Mouse (Mus musculus): ENCODE measurements at regions not wholly inside any gene's neighbourhood (a gene's known extent, or its start where the extent isn't known, plus 50 kb on each side); places are given as distances from the start of the nearest gene placed in this dataset.

- ATAC-seq (replicated peaks in 1 of 2; ENCODE audit: insufficient read depth in 1 of 2, low FRiP score in 2 of 2, low TSS enrichment in 1 of 2, low read depth in 1 of 2, poor library complexity in 2 of 2, severe bottlenecking in 2 of 2) = no peak
These were observed 102.6 kb upstream of the Zfp618 start for GRCm38 (mm10) chr4:62862756-62863155.

GRCm38 (mm10) chr4:62870391-62870983 is 94.9 kb upstream of the Zfp618 start:
- ATAC-seq (replicated peaks in 1 of 2; ENCODE audit: insufficient read depth in 1 of 2, low FRiP score in 2 of 2, low TSS enrichment in 1 of 2, low read depth in 1 of 2, poor library complexity in 2 of 2, severe bottlenecking in 2 of 2) = no peak

- ATAC-seq (replicated peaks in 1 of 2; ENCODE audit: insufficient read depth in 1 of 2, low FRiP score in 2 of 2, low TSS enrichment in 1 of 2, low read depth in 1 of 2, poor library complexity in 2 of 2, severe bottlenecking in 2 of 2) = no peak
These were observed 92.8 kb upstream of the Zfp618 start for GRCm38 (mm10) chr4:62872562-62872961.

GRCm38 (mm10) chr4:62873986-62874385 is 91.4 kb upstream of the Zfp618 start:
- ATAC-seq (replicated peaks in 1 of 2; ENCODE audit: insufficient read depth in 1 of 2, low FRiP score in 2 of 2, low TSS enrichment in 1 of 2, low read depth in 1 of 2, poor library complexity in 2 of 2, severe bottlenecking in 2 of 2) = no peak

- no peak for ATAC-seq (replicated peaks in 1 of 2; ENCODE audit: insufficient read depth in 1 of 2, low FRiP score in 2 of 2, low TSS enrichment in 1 of 2, low read depth in 1 of 2, poor library complexity in 2 of 2, severe bottlenecking in 2 of 2)
These were observed 87.3 kb upstream of the Zfp618 start for GRCm38 (mm10) chr4:62878063-62878462.

GRCm38 (mm10) chr4:62878927-62879326 is 86.4 kb upstream of the Zfp618 start:
- no peak for ATAC-seq (replicated peaks in 1 of 2; ENCODE audit: insufficient read depth in 1 of 2, low FRiP score in 2 of 2, low TSS enrichment in 1 of 2, low read depth in 1 of 2, poor library complexity in 2 of 2, severe bottlenecking in 2 of 2)

GRCm38 (mm10) chr4:62881824-62882223 is 83.5 kb upstream of the Zfp618 start:
- no peak for ATAC-seq (replicated peaks in 1 of 2; ENCODE audit: insufficient read depth in 1 of 2, low FRiP score in 2 of 2, low TSS enrichment in 1 of 2, low read depth in 1 of 2, poor library complexity in 2 of 2, severe bottlenecking in 2 of 2)

- ATAC-seq (replicated peaks in 1 of 2; ENCODE audit: insufficient read depth in 1 of 2, low FRiP score in 2 of 2, low TSS enrichment in 1 of 2, low read depth in 1 of 2, poor library complexity in 2 of 2, severe bottlenecking in 2 of 2) = no peak
These were observed 83.1 kb upstream of the Zfp618 start for GRCm38 (mm10) chr4:62882276-62882675.

GRCm38 (mm10) chr4:62888736-62889135 is 76.6 kb upstream of the Zfp618 start:
- no peak for ATAC-seq (replicated peaks in 1 of 2; ENCODE audit: insufficient read depth in 1 of 2, low FRiP score in 2 of 2, low TSS enrichment in 1 of 2, low read depth in 1 of 2, poor library complexity in 2 of 2, severe bottlenecking in 2 of 2)

GRCm38 (mm10) chr4:62889708-62890107 is 75.7 kb upstream of the Zfp618 start:
- ATAC-seq (replicated peaks in 1 of 2; ENCODE audit: insufficient read depth in 1 of 2, low FRiP score in 2 of 2, low TSS enrichment in 1 of 2, low read depth in 1 of 2, poor library complexity in 2 of 2, severe bottlenecking in 2 of 2) = peak; percentile 59 to 65; a peak in 2 of 4 replicates

GRCm38 (mm10) chr4:62890588-62891580 is 74.5 kb upstream of the Zfp618 start:
- ATAC-seq (replicated peaks in 1 of 2; ENCODE audit: insufficient read depth in 1 of 2, low FRiP score in 2 of 2, low TSS enrichment in 1 of 2, low read depth in 1 of 2, poor library complexity in 2 of 2, severe bottlenecking in 2 of 2) = no peak; a peak in 1 of 4 replicates

- no peak for ATAC-seq (replicated peaks in 1 of 2; ENCODE audit: insufficient read depth in 1 of 2, low FRiP score in 2 of 2, low TSS enrichment in 1 of 2, low read depth in 1 of 2, poor library complexity in 2 of 2, severe bottlenecking in 2 of 2)
These were observed 52.5 kb upstream of the Zfp618 start for GRCm38 (mm10) chr4:62912891-62913290.
